Mouse (Mus musculus): ENCODE data around the gene Gstm4. TPM values are rescaled to one million over a fixed set of nuclear protein-coding genes. Genes with fewer than 3 reads are reported as not detected.
"Not testable (repeated sequence)": the region's sequence is repeated elsewhere in the genome, so short reads cannot be mapped to it uniquely, and the experiment has no call there.

The Gstm4 gene
- polyA plus RNA-seq, 1 experiment: 16.1 TPM

DNA sequence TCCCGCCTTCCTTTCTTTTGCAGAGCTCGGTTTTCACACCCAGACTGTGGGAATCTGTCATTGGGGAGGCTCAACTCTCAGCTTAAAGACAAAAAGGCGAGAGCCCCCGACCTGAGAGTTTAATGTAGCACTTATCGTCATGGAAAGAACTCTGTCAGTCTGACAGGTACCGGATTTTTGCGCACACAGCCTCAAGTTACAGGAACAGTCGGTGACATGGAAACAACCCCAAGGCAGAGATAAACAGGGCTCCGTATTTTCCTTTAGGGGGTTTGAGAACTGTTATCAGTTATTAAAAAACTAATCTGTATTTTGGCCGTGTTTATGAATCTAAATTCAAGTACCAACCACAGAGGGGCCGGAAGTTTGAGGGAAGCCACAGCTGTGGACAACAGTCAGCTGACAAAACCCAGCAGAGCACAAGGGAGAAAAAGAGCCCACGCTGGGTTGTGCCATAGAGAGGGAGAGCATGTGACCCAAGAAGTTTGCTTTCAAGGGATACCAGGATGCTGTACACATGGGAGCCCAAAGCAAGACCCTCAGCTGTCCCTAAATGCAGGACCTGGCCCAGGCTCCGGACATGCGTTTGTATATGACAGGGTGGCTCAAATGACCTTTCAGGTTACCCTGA lies 26.4 kb downstream of the Gstm4 start:
- Histone ChIP-seq H3K4me3 (ENCODE audit: insufficient read depth, low read length) (peak overlapping the region; percentile 40; the same call in 1 of the 2 replicates), H3K4me1 (ENCODE audit: control insufficient read depth, insufficient read depth, low read length) (peaks cover 5% of the 10 kb centered on the region), H3K27ac (ENCODE audit: insufficient read depth, low read length) (0 out of 2 replicates have a peak overlapping the region, but pooled peaks have one; percentile 4)
- no peak for TF ChIP-seq POLR2A (IDR thresholded peaks at IDR 0.05; ENCODE audit: extremely low read depth, insufficient read depth, low read length)
- no peak for TF ChIP-seq CTCF (IDR thresholded peaks at IDR 0.05; ENCODE audit: extremely low read depth, insufficient read depth, low read length)

- H3K4me3 ChIP-seq (ENCODE audit: insufficient read depth, low read length): peak within 1 kb of the TSS; percentile 40
- H3K27ac ChIP-seq (ENCODE audit: insufficient read depth, low read length): peak within 1 kb of the TSS; percentile 12
- peak; percentile 65 for TF ChIP-seq POLR2A (IDR thresholded peaks at IDR 0.05; ENCODE audit: extremely low read depth, insufficient read depth, low read length)
- peak; percentile 80 for TF ChIP-seq CTCF (IDR thresholded peaks at IDR 0.05; ENCODE audit: extremely low read depth, insufficient read depth, low read length)
- peaks cover 6% of the 10 kb centered on the region for H3K4me1 ChIP-seq (ENCODE audit: control insufficient read depth, insufficient read depth, low read length)
Observed at GRCm38 (mm10) chr3:108017473-108018189, 27.1 kb downstream of the Gstm4 start, which contains the start of gene Gstm1. TSS of gene Gstm1 (minus strand) at chr3:108017973.

GRCm38 (mm10) chr3:108016468-108016867 lies 28.2 kb downstream of the Gstm4 start:
- H3K27ac ChIP-seq (ENCODE audit: insufficient read depth, low read length); H3K4me1 ChIP-seq (ENCODE audit: control insufficient read depth, insufficient read depth, low read length): not testable (repeated sequence)
- H3K4me3 ChIP-seq (ENCODE audit: insufficient read depth, low read length): peak overlapping the region; percentile 40; the same call in 1 of the 2 replicates

- no peak overlapping the region for H3K27ac ChIP-seq (ENCODE audit: insufficient read depth, low read length)
- H3K4me1 ChIP-seq (ENCODE audit: control insufficient read depth, insufficient read depth, low read length): peaks cover 6% of the 10 kb centered on the region
- H3K4me3 ChIP-seq (ENCODE audit: insufficient read depth, low read length): no peak overlapping the region
- TF ChIP-seq POLR2A (IDR thresholded peaks at IDR 0.05; ENCODE audit: extremely low read depth, insufficient read depth, low read length): no peak
- no peak for TF ChIP-seq CTCF (IDR thresholded peaks at IDR 0.05; ENCODE audit: extremely low read depth, insufficient read depth, low read length)
Observed at GRCm38 (mm10) chr3:108014974-108015346, 29.7 kb downstream of the Gstm4 start.

GRCm38 (mm10) chr3:108014098-108014973 lies 30.4 kb downstream of the Gstm4 start:
- H3K4me3 ChIP-seq (ENCODE audit: insufficient read depth, low read length): no peak overlapping the region
- H3K4me1 ChIP-seq (ENCODE audit: control insufficient read depth, insufficient read depth, low read length): peaks cover 6% of the 10 kb centered on the region
- no peak for TF ChIP-seq POLR2A (IDR thresholded peaks at IDR 0.05; ENCODE audit: extremely low read depth, insufficient read depth, low read length)
- no peak for TF ChIP-seq CTCF (IDR thresholded peaks at IDR 0.05; ENCODE audit: extremely low read depth, insufficient read depth, low read length)
- no peak overlapping the region for H3K27ac ChIP-seq (ENCODE audit: insufficient read depth, low read length)

- H3K4me1 ChIP-seq (ENCODE audit: control insufficient read depth, insufficient read depth, low read length): peaks cover 4% of the 10 kb centered on the region
- TF ChIP-seq CTCF (IDR thresholded peaks at IDR 0.05; ENCODE audit: extremely low read depth, insufficient read depth, low read length) (no peak), POLR2A (IDR thresholded peaks at IDR 0.05; ENCODE audit: extremely low read depth, insufficient read depth, low read length) (no peak)
- no peak overlapping the region for H3K4me3 ChIP-seq (ENCODE audit: insufficient read depth, low read length)
- H3K27ac ChIP-seq (ENCODE audit: insufficient read depth, low read length): no peak overlapping the region
Observed at GRCm38 (mm10) chr3:108013331-108013871, 31.3 kb downstream of the Gstm4 start.

- Histone ChIP-seq H3K27ac (ENCODE audit: insufficient read depth, low read length) (no peak overlapping the region), H3K4me3 (ENCODE audit: insufficient read depth, low read length) (no peak overlapping the region), H3K4me1 (ENCODE audit: control insufficient read depth, insufficient read depth, low read length) (peaks cover 4% of the 10 kb centered on the region)
- no peak for TF ChIP-seq CTCF (IDR thresholded peaks at IDR 0.05; ENCODE audit: extremely low read depth, insufficient read depth, low read length)
Observed at GRCm38 (mm10) chr3:108011558-108011957, 33.1 kb downstream of the Gstm4 start.

DNA sequence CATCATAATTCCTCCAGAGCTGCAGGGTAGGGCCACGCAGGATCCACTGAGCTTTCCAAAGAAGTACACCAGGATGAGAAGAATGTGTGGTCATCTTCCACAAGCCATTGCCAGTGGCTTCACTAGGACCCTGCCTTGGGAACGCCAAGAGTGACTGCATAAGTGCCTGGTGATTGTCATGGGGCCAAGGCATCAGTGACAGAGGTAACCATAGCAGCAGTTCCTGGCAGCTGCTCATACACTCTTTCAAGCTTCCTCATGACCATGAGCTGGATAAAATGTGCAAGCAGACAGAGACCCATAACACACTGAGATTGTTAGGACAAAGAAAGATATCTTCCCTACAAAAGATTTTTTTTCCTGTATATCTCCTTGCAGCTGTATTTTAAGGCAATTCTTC lies 34.4 kb downstream of the Gstm4 start:
- no peak for TF ChIP-seq POLR2A (IDR thresholded peaks at IDR 0.05; ENCODE audit: extremely low read depth, insufficient read depth, low read length)
- no peak for TF ChIP-seq CTCF (IDR thresholded peaks at IDR 0.05; ENCODE audit: extremely low read depth, insufficient read depth, low read length)
- H3K4me3 ChIP-seq (ENCODE audit: insufficient read depth, low read length): no peak overlapping the region
- peaks cover 4% of the 10 kb centered on the region for H3K4me1 ChIP-seq (ENCODE audit: control insufficient read depth, insufficient read depth, low read length)
- no peak overlapping the region for H3K27ac ChIP-seq (ENCODE audit: insufficient read depth, low read length)

DNA sequence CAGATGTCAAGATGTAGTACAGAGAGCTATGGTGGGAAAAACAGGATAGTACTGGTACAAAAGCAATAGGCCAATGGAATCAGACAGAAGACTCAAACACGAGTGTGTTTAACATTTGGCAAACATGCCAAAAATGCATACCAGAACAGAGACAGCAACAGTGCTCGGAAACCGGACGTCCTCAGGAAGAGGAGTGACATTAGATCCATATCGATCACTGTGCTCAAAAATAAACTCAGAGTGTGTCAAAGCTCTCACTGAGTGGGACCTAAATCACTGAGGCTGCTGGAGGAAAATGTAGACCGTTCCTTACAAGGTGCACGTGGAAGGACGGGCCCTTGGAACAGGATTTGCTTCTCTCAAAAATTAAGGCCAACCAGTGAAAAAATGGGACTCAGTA lies 42.7 kb downstream of the Gstm4 start:
- Histone ChIP-seq H3K4me3 (ENCODE audit: insufficient read depth, low read length) (no peak overlapping the region), H3K27ac (ENCODE audit: insufficient read depth, low read length) (no peak overlapping the region), H3K4me1 (ENCODE audit: control insufficient read depth, insufficient read depth, low read length) (no peaks in the 10 kb centered on the region)
- TF ChIP-seq POLR2A (IDR thresholded peaks at IDR 0.05; ENCODE audit: extremely low read depth, insufficient read depth, low read length) (no peak), CTCF (IDR thresholded peaks at IDR 0.05; ENCODE audit: extremely low read depth, insufficient read depth, low read length) (no peak)

Measured in cortical plate, adult 2 months (tissue).